Mouse (Mus musculus) C2C12 (cell line): Measurements from ENCODE around the gene Grip1. TPM values are rescaled to one million over a fixed set of nuclear protein-coding genes. Genes with fewer than 3 reads are reported as not detected.

ENCODE experiments used
- H3K27me3 ChIP-seq: one replicate; pipeline ENCODE4 v1.6.1; 2011; ENCODE audit not compliant: control insufficient read depth, insufficient read depth, insufficient read length
- H3K36me3 ChIP-seq: one replicate; pipeline ENCODE4 v1.6.1; 2011; ENCODE audit not compliant: control insufficient read depth, insufficient read depth
- H3K4me3 ChIP-seq: one replicate; pipeline ENCODE4 v1.5.1; 2011; ENCODE audit warnings: mild to moderate bottlenecking, control low read depth; ENCODE audit not compliant: poor library complexity, insufficient read depth, severe bottlenecking
- H3K79me2 ChIP-seq: one replicate; pipeline ENCODE4 v1.6.1; 2011; ENCODE audit not compliant: control insufficient read depth, insufficient read depth
- H3K79me3 ChIP-seq: one replicate; pipeline ENCODE4 v1.6.1; 2011; ENCODE audit warnings: low read depth, control low read depth
- H3ac ChIP-seq: one replicate; pipeline ENCODE3; 2011; ENCODE audit warnings: low read depth; ENCODE audit not compliant: control insufficient read depth, insufficient read length
- CEBPB ChIP-seq: IDR thresholded peaks from one replicate; pipeline ENCODE4 v1.6.1; 2011; ENCODE audit warnings: low read depth, mild to moderate bottlenecking, control low read depth, moderate library complexity
- CTCF ChIP-seq: IDR thresholded peaks from one replicate; pipeline ENCODE4 v1.5.1; 2011; ENCODE audit not compliant: control insufficient read depth, insufficient read depth, insufficient read length
- FOSL1 ChIP-seq: IDR thresholded peaks from one replicate; pipeline ENCODE4 v1.8.0; 2011; ENCODE audit warnings: mild to moderate bottlenecking, low read length; ENCODE audit not compliant: poor library complexity, insufficient read depth, severe bottlenecking
- MAX ChIP-seq: IDR thresholded peaks from one replicate; pipeline ENCODE4 v1.6.1; 2011; ENCODE audit warnings: mild to moderate bottlenecking, control low read depth
- MYOD1 ChIP-seq: IDR thresholded peaks from one replicate; pipeline ENCODE4 v1.6.1; 2011; ENCODE audit warnings: low read depth; ENCODE audit not compliant: control insufficient read depth, insufficient read length
- MYOG ChIP-seq: IDR thresholded peaks from one replicate; pipeline ENCODE4 v1.6.1; 2011; ENCODE audit not compliant: control insufficient read depth, insufficient read length; ENCODE audit errors: extremely low read depth
- USF1 ChIP-seq: IDR thresholded peaks from one replicate; pipeline ENCODE4 v1.6.1; 2011; ENCODE audit warnings: low read depth, mild to moderate bottlenecking, control low read depth, moderate library complexity
- polyA plus RNA-seq: library from polyadenylated mRNA; unstranded; fragments of >200 nt; fragmentation: generic; extraction: Trizol; gene quantifications from one replicate; pipeline ENCODE4 v1.2.1, GENCODE M21; 2012; ENCODE audit warnings: missing spikeins

Grip1 gene
- polyA plus RNA-seq, 1 experiment = 0.02 TPM

GRCm38 (mm10) chr10:119670456-119670855, 216.8 kb downstream of the Grip1 start:
- Histone ChIP-seq H3K79me2 (no peaks in the 10 kb centered on the region), H3ac (no peak overlapping the region), H3K27me3 (no peaks in the 10 kb centered on the region), H3K79me3 (no peaks in the 10 kb centered on the region), H3K4me3 (no peak overlapping the region), H3K36me3 (no peaks in the 10 kb centered on the region)
- TF ChIP-seq CTCF (no peak), CEBPB (peak; percentile 11), FOSL1 (peak; percentile 11), USF1 (no peak), MYOG (no peak), MAX (no peak), MYOD1 (no peak)

- Histone ChIP-seq H3K4me3 (no peak overlapping the region), H3K79me2 (no peaks in the 10 kb centered on the region), H3ac (no peak overlapping the region), H3K27me3 (no peaks in the 10 kb centered on the region), H3K36me3 (no peaks in the 10 kb centered on the region), H3K79me3 (no peaks in the 10 kb centered on the region)
- TF ChIP-seq CEBPB (no peak), MYOD1 (no peak), USF1 (no peak), FOSL1 (no peak), MAX (no peak), MYOG (no peak), CTCF (no peak)
Observed at GRCm38 (mm10) chr10:119684377-119684826, 230.8 kb downstream of the Grip1 start.

DNA sequence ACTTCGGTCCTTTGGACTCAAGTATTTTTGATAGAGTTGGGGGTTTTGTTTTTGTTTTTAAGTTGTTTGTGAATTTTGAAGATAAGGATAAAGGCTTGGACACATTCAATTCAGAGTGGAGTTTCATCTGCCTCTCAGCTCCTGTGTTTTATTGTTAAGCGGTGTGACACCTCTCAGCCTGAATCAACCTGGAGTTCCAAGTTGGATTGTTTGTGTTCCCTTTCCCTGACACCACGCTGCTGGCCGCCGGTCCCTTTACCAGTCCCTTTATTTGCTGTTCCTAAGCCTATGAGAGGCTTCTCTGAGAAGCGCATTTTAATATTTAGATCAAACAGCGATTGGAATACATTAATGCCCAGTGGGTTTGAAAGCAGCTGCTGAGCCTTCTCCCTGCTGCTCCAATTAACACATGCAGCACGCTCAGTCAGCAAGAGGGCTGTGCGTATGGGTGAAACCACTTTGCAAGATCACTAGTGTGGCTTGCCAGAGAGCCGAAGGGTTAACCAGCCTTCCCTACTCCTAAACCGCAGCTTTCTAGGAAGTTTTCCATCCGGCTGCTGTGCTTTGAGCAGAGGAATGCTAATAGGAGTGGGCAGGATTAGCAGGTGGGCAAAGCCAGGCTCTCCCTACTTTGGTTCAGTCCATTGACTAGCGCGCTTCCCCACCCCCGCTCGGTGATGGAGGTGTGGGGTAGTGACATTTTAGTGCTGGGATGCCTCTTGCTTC, 237.9 kb downstream of the Grip1 start:
- no peaks in the 10 kb centered on the region for H3K79me3 ChIP-seq
- no peak for TF ChIP-seq CTCF
- TF ChIP-seq MAX = no peak
- no peak for TF ChIP-seq USF1
- no peak for TF ChIP-seq FOSL1
- TF ChIP-seq CEBPB = no peak
- no peak for TF ChIP-seq MYOG
- TF ChIP-seq MYOD1 = no peak
- no peak overlapping the region for H3ac ChIP-seq
- peaks cover 3% of the 10 kb centered on the region for H3K27me3 ChIP-seq
- H3K4me3 ChIP-seq = no peak overlapping the region
- no peaks in the 10 kb centered on the region for H3K79me2 ChIP-seq
- H3K36me3 ChIP-seq = no peaks in the 10 kb centered on the region

- TF ChIP-seq USF1 (no peak), MAX (no peak), MYOD1 (no peak), MYOG (no peak), FOSL1 (no peak), CTCF (no peak), CEBPB (no peak)
- Histone ChIP-seq H3K4me3 (no peak overlapping the region), H3K79me2 (no peaks in the 10 kb centered on the region), H3K36me3 (no peaks in the 10 kb centered on the region), H3ac (no peak overlapping the region), H3K27me3 (peaks cover 3% of the 10 kb centered on the region), H3K79me3 (no peaks in the 10 kb centered on the region)
Observed at GRCm38 (mm10) chr10:119692284-119692890, 238.8 kb downstream of the Grip1 start.

DNA sequence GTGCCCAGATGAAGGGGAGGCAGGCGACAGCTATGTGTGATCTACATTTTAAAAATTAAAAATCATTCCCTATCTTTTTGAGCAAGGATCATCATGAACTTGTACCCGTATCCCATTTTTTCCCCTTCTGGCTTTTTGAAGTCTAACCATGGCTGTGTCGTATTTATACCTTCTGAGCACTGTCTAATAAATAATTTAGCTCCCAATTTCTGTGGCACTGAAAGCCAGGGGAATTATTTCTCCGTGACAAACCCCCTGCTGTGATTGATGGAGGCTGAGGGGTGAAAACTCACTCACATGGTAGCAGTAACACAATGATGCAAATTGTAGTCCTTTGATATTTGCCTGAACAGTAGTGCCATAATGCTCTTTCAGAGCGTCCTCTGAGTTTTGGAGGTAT, 239.8 kb downstream of the Grip1 start:
- H3K27me3 ChIP-seq = peaks cover 3% of the 10 kb centered on the region
- no peak overlapping the region for H3K4me3 ChIP-seq

More for the DNA sequence above, 239.8 kb downstream of the Grip1 start:
- H3K36me3 ChIP-seq = no peaks in the 10 kb centered on the region
- H3K79me2 ChIP-seq = no peaks in the 10 kb centered on the region
- H3K79me3 ChIP-seq = no peaks in the 10 kb centered on the region
- TF ChIP-seq MYOD1 = no peak
- TF ChIP-seq CEBPB = no peak
- no peak for TF ChIP-seq MYOG
- no peak for TF ChIP-seq CTCF
- TF ChIP-seq USF1 = no peak
- no peak for TF ChIP-seq FOSL1
- TF ChIP-seq MAX = no peak
- no peak overlapping the region for H3ac ChIP-seq
